Mouse (Mus musculus) liver, embryonic 14 days (tissue): Measurements from ENCODE around the gene Otud1. TPM values are rescaled to one million over a fixed set of nuclear protein-coding genes. Genes with fewer than 3 reads are reported as not detected.

Source experiments
- polyA plus RNA-seq: library from polyadenylated mRNA; depleted of rRNA; stranded (reverse); fragments of >200 nt; gene quantifications from 2 replicates; pipeline ENCODE4 v1.2.3, GENCODE M21; 2012; rRNA removed

The Otud1 gene
- polyA plus RNA-seq = 0.53 and 0.55 TPM in 2 replicates

GRCm38 (mm10) chr2:19657158-19657874, at the start of gene Otud1:
Gene Otud1, plus strand, starts transcription at chr2:19657752.

Other genes with a start within 250 kb of the Otud1 start
- gene Ptf1a, start 212.1 kb upstream of the Otud1 start, polyA plus RNA-seq = not detected in 2 replicates
- not detected in 2 replicates for gene 4921504E06Rik, start 103.8 kb upstream of the Otud1 start, polyA plus RNA-seq